Mouse (Mus musculus) heart, postnatal 25 days (tissue): ENCODE data around the gene Wdr38. TPM values are rescaled to one million over a fixed set of nuclear protein-coding genes. Genes with fewer than 3 reads are reported as not detected.

ENCODE experiments used
- DNase-seq: peaks from one replicate; pipeline ENCODE4 v3.0.0; 2022; ENCODE audit warnings: low spot score
- intact Hi-C: fragments of 180-260 bp; cut with DNase I; formaldehyde crosslinking; loops from one replicate; pipeline ENCODE4 v1.15.1; 2025
- total RNA-seq, 2 experiments: library from RNA; stranded (reverse); gene quantifications; 2 replicates each; pipeline ENCODE4 v1.2.3; 2021

Wdr38 gene
- under 1 TPM; 0.08 TPM for total RNA-seq

GRCm38 (mm10) chr2:38997386-38998374 is at the start of gene Wdr38:
Gene Wdr38 (plus strand): TSS chr2:38997476.
- peak; percentile 78 for DNase-seq
- intact Hi-C loops = loop anchor here (1.0 to 5.0 kb wide), 3 partner anchors 43 to 200 kb away; partner anchors contain the start of gene Nr6a1

GRCm38 (mm10) chr2:38947566-38947965 is 49.7 kb upstream of the Wdr38 start:
- intact Hi-C loops = no loop called here
- DNase-seq = no peak

GRCm38 (mm10) chr2:38950281-38950719 is 47.0 kb upstream of the Wdr38 start:
- intact Hi-C loops = no loop called here
- DNase-seq = peak; percentile 78

GRCm38 (mm10) chr2:38953152-38953883 is 44.0 kb upstream of the Wdr38 start:
- DNase-seq = peak; percentile 48
- intact Hi-C loops = no loop called here

- intact Hi-C loops = no loop called here
- no peak for DNase-seq
Observed at GRCm38 (mm10) chr2:38956062-38956461, 41.2 kb upstream of the Wdr38 start.

- intact Hi-C loops = no loop called here
- DNase-seq = no peak
Observed at GRCm38 (mm10) chr2:38957671-38958223, 39.5 kb upstream of the Wdr38 start.

GRCm38 (mm10) chr2:38964198-38964597 is 33.1 kb upstream of the Wdr38 start:
- intact Hi-C loops = no loop called here
- DNase-seq = no peak

- intact Hi-C loops = no loop called here
- DNase-seq = no peak
Observed at GRCm38 (mm10) chr2:38969650-38970049, 27.6 kb upstream of the Wdr38 start.

GRCm38 (mm10) chr2:38970057-38970456 is 27.2 kb upstream of the Wdr38 start:
- intact Hi-C loops = no loop called here
- DNase-seq = no peak

- intact Hi-C loops = no loop called here
- no peak for DNase-seq
Observed at GRCm38 (mm10) chr2:38973223-38973622, 24.1 kb upstream of the Wdr38 start.

GRCm38 (mm10) chr2:38973701-38974100 is 23.6 kb upstream of the Wdr38 start:
- intact Hi-C loops = no loop called here
- no peak for DNase-seq

GRCm38 (mm10) chr2:38974171-38974570 is 23.1 kb upstream of the Wdr38 start:
- intact Hi-C loops = no loop called here
- DNase-seq = no peak

GRCm38 (mm10) chr2:38975181-38975580 is 22.1 kb upstream of the Wdr38 start:
- no peak for DNase-seq
- intact Hi-C loops = no loop called here

- intact Hi-C loops = no loop called here
- no peak for DNase-seq
Observed at GRCm38 (mm10) chr2:38975941-38976805, 21.1 kb upstream of the Wdr38 start.

GRCm38 (mm10) chr2:38977837-38978236 is 19.4 kb upstream of the Wdr38 start:
- DNase-seq = no peak
- intact Hi-C loops = no loop called here

- intact Hi-C loops = no loop called here
- no peak for DNase-seq
Observed at GRCm38 (mm10) chr2:38983456-38983855, 13.8 kb upstream of the Wdr38 start.

GRCm38 (mm10) chr2:38986580-38986979 is 10.7 kb upstream of the Wdr38 start:
- DNase-seq = peak; percentile 72
- intact Hi-C loops = no loop called here

GRCm38 (mm10) chr2:38987371-38987770 is 9.9 kb upstream of the Wdr38 start:
- no peak for DNase-seq
- intact Hi-C loops = no loop called here

GRCm38 (mm10) chr2:38987803-38988510 is 9.3 kb upstream of the Wdr38 start:
- intact Hi-C loops = no loop called here

More at GRCm38 (mm10) chr2:38987803-38988510, 9.3 kb upstream of the Wdr38 start:
- DNase-seq = no peak
